Mouse (Mus musculus): ENCODE results near the gene Prok2.

GRCm38 (mm10) chr6:99721032-99721431, 5.2 kb downstream of the Prok2 start:
- TF ChIP-seq CTCF (IDR thresholded peaks at IDR 0.05; ENCODE audit: low read depth) (no peak), EP300 (IDR thresholded peaks at IDR 0.05; ENCODE audit: low read depth) (no peak)

All from liver, embryonic 14.5 days (tissue).